Mouse (Mus musculus) monocyte, adult 5-6 weeks (primary cell): ENCODE data around the gene Icam4. TPM values are rescaled to one million over a fixed set of nuclear protein-coding genes. Genes with fewer than 3 reads are reported as not detected.
"Not testable (repeated sequence)": the region's sequence is repeated elsewhere in the genome, so short reads cannot be mapped to it uniquely, and the experiment has no call there.

Source experiments
- ATAC-seq: fragments of 153-309, 156-312 bp; replicated peaks from 2 replicates; pipeline ENCODE4 v1.8.0; 2017; ENCODE audit warnings: mild to moderate bottlenecking; ENCODE audit not compliant: low TSS enrichment, insufficient number of reproducible peaks, severe bottlenecking, poor library complexity, low FRiP score
- total RNA-seq: library from RNA; stranded (forward); fragments of 200-1000, 200-491, 200-594 nt; gene quantifications from 3 replicates; pipeline ENCODE4 v1.2.3, GENCODE M21; 2017

Icam4 gene
- total RNA-seq, 1 experiment from 2014 or later, result 3.0 TPM

GRCm38 (mm10) chr9:21031251-21031895 lies 2.2 kb downstream of the Icam4 start:
- peak; percentile 10; the same call in 1 of the 2 replicates for ATAC-seq

- no peak for ATAC-seq
These were observed 2.8 kb downstream of the Icam4 start, which contains the start of gene Icam5 for GRCm38 (mm10) chr9:21031896-21032351. Gene Icam5 (plus strand): TSS chr9:21032073.

- ATAC-seq, result no peak
These were observed 3.3 kb downstream of the Icam4 start for GRCm38 (mm10) chr9:21032491-21032890.

GRCm38 (mm10) chr9:21033136-21033535 lies 4.0 kb downstream of the Icam4 start:
- ATAC-seq, result peak; percentile 67

GRCm38 (mm10) chr9:21034481-21035085 lies 5.4 kb downstream of the Icam4 start:
- ATAC-seq, result no peak

GRCm38 (mm10) chr9:21035586-21035985 lies 6.4 kb downstream of the Icam4 start:
- no peak for ATAC-seq

- no peak for ATAC-seq
These were observed 7.0 kb downstream of the Icam4 start for GRCm38 (mm10) chr9:21036161-21036560.

GRCm38 (mm10) chr9:21036666-21037065 lies 7.5 kb downstream of the Icam4 start:
- no peak for ATAC-seq

GRCm38 (mm10) chr9:21037481-21037891 lies 8.3 kb downstream of the Icam4 start:
- no peak for ATAC-seq

- ATAC-seq, result no peak
These were observed 10.6 kb downstream of the Icam4 start for GRCm38 (mm10) chr9:21039779-21040178.

GRCm38 (mm10) chr9:21041308-21041707 lies 12.1 kb downstream of the Icam4 start:
- ATAC-seq, result no peak

- no peak for ATAC-seq
These were observed 14.4 kb downstream of the Icam4 start for GRCm38 (mm10) chr9:21043563-21043962.

- not testable (repeated sequence) for ATAC-seq
These were observed 15.6 kb downstream of the Icam4 start for GRCm38 (mm10) chr9:21044785-21045184.

GRCm38 (mm10) chr9:21045235-21045634 lies 16.1 kb downstream of the Icam4 start:
- no peak for ATAC-seq

- ATAC-seq, result no peak
These were observed 22.4 kb downstream of the Icam4 start for GRCm38 (mm10) chr9:21051578-21051977.

GRCm38 (mm10) chr9:21062928-21063327 lies 33.8 kb downstream of the Icam4 start:
- no peak for ATAC-seq

GRCm38 (mm10) chr9:21067006-21067684 lies 38.0 kb downstream of the Icam4 start, which contains the start of gene Zglp1:
Gene Zglp1 (minus strand): TSS chr9:21067093.
- ATAC-seq, result no peak

- ATAC-seq, result no peak
These were observed 43.5 kb downstream of the Icam4 start for GRCm38 (mm10) chr9:21072641-21073040.

- peak; percentile 97 for ATAC-seq
These were observed 44.1 kb downstream of the Icam4 start, which contains the start of the genes Gm49373 and Fdx1l for GRCm38 (mm10) chr9:21073044-21073840. Gene Gm49373 (minus strand): TSS chr9:21073096. Gene Fdx1l (minus strand): TSS chr9:21073614.
